Mouse (Mus musculus) heart, embryonic 11.5 days (tissue): ENCODE results near the gene Kmt2c. TPM values are rescaled to one million over a fixed set of nuclear protein-coding genes. Genes with fewer than 3 reads are reported as not detected.
A peak's percentile ranks its signal among the peaks of the same experiment; 100 is the strongest.
"Not testable (repeated sequence)": the region's sequence is repeated elsewhere in the genome, so short reads cannot be mapped to it uniquely, and the experiment has no call there.

Source experiments
- ATAC-seq: fragments of 200-750 bp; cut with Nextera tagmentation; replicated peaks from 2 replicates; pipeline ENCODE4 v1.8.0; 2017; ENCODE audit warnings: moderate library complexity; ENCODE audit not compliant: insufficient number of reproducible peaks, low FRiP score, low TSS enrichment
- H3K27ac ChIP-seq: fragments of 300-500 bp; sonication (generic); 2 replicates; pipeline ENCODE4 v1.5.1; 2014; ENCODE audit warnings: mild to moderate bottlenecking, low read depth, low read length
- H3K27me3 ChIP-seq: fragments of 300-500 bp; sonication (generic); 2 replicates; pipeline ENCODE4 v1.6.1; 2014; ENCODE audit warnings: mild to moderate bottlenecking, low read length, mixed read lengths; ENCODE audit not compliant: control insufficient read depth, insufficient read depth
- H3K36me3 ChIP-seq: fragments of 300-500 bp; sonication (generic); 2 replicates; pipeline ENCODE4 v1.6.1; 2014; ENCODE audit warnings: mild to moderate bottlenecking, low read length, moderate library complexity, mixed read lengths; ENCODE audit not compliant: control insufficient read depth, insufficient read depth
- H3K4me1 ChIP-seq: fragments of 300-500 bp; sonication (generic); 2 replicates; pipeline ENCODE4 v1.6.1; 2014; ENCODE audit warnings: low read length; ENCODE audit not compliant: control insufficient read depth, insufficient read depth
- H3K4me2 ChIP-seq: fragments of 300-500 bp; sonication (generic); 2 replicates; pipeline ENCODE4 v1.6.1; 2014; ENCODE audit warnings: mild to moderate bottlenecking, moderate library complexity
- H3K4me3 ChIP-seq: fragments of 300-500 bp; sonication (generic); 2 replicates; pipeline ENCODE4 v1.5.1; 2014; ENCODE audit warnings: low read depth, low read length
- H3K9ac ChIP-seq: fragments of 300-500 bp; sonication (generic); 2 replicates; pipeline ENCODE4 v1.6.1; 2014; ENCODE audit warnings: mild to moderate bottlenecking, low read depth, low read length, moderate library complexity
- H3K9me3 ChIP-seq: fragments of 300-500 bp; sonication (generic); replicated peaks from 2 replicates; pipeline ENCODE4 v1.6.1; 2016; ENCODE audit warnings: low read length; ENCODE audit not compliant: control insufficient read depth
- WGBS: fragments of 180-500 bp; shearing (Covaris S2); extraction: QIAGEN DNeasy Blood & Tissue Kit; methylation state at CpG from one replicate; pipeline ENCODE4 v1.1.7; 2014; ENCODE audit not compliant: insufficient replicate concordance; 5-methylcytosine and 5-hydroxymethylcytosine counted together
- polyA plus RNA-seq: library from polyadenylated mRNA; unstranded; fragments of >200 nt; fragmentation: Nextera tagmentation; extraction: Ambion mirVana; gene quantifications from 2 replicates; pipeline ENCODE4 v1.2.1, GENCODE M21; 2014

Gene Kmt2c
- polyA plus RNA-seq, 1 experiment from 2014 or later: 12.9 TPM

GRCm38 (mm10) chr5:25252825-25253544 lies 245.6 kb downstream of the Kmt2c start:
- H3K4me1 ChIP-seq: no peaks in the 10 kb centered on the region
- H3K4me2 ChIP-seq: no peak overlapping the region
- no peak overlapping the region for H3K4me3 ChIP-seq
- no peaks in the 10 kb centered on the region for H3K9me3 ChIP-seq
- peaks cover 18% of the 10 kb centered on the region for H3K36me3 ChIP-seq
- ATAC-seq: no peak
- WGBS: 87% methylated on average over 8 of the region's 8 CpGs
- H3K27me3 ChIP-seq: no peaks in the 10 kb centered on the region
- H3K27ac ChIP-seq: no peak overlapping the region
- H3K9ac ChIP-seq: no peak overlapping the region

GRCm38 (mm10) chr5:25252423-25252822 lies 246.2 kb downstream of the Kmt2c start:
- Histone ChIP-seq H3K36me3 (peaks cover 18% of the 10 kb centered on the region), H3K9me3 (no peaks in the 10 kb centered on the region), H3K27ac (no peak overlapping the region), H3K27me3 (no peaks in the 10 kb centered on the region), H3K4me1 (no peaks in the 10 kb centered on the region), H3K9ac (no peak overlapping the region), H3K4me2 (no peak overlapping the region), H3K4me3 (no peak overlapping the region)
- no peak for ATAC-seq
- 84% methylated on average over 2 of the region's 2 CpGs for WGBS

- no peaks in the 10 kb centered on the region for H3K4me1 ChIP-seq
- H3K27me3 ChIP-seq: no peaks in the 10 kb centered on the region
- H3K36me3 ChIP-seq: peaks cover 19% of the 10 kb centered on the region
- H3K4me2 ChIP-seq: no peak overlapping the region
- no peak overlapping the region for H3K27ac ChIP-seq
- no peak overlapping the region for H3K4me3 ChIP-seq
- WGBS: 73% methylated on average over 3 of the region's 3 CpGs
- H3K9ac ChIP-seq: no peak overlapping the region
- no peak for ATAC-seq
- H3K9me3 ChIP-seq: no peaks in the 10 kb centered on the region
Observed at GRCm38 (mm10) chr5:25247036-25247435, 251.5 kb downstream of the Kmt2c start.

GRCm38 (mm10) chr5:25246473-25246865 lies 252.1 kb downstream of the Kmt2c start:
- WGBS: 69% methylated on average over 1 of the region's 1 CpGs
- ATAC-seq: no peak

GRCm38 (mm10) chr5:25245806-25246472 lies 252.6 kb downstream of the Kmt2c start:
- H3K4me1 ChIP-seq: no peaks in the 10 kb centered on the region
- ATAC-seq: no peak

More at GRCm38 (mm10) chr5:25246473-25246865, 252.1 kb downstream of the Kmt2c start:
- Histone ChIP-seq H3K4me3 (no peak overlapping the region), H3K9me3 (no peaks in the 10 kb centered on the region), H3K27me3 (no peaks in the 10 kb centered on the region), H3K9ac (no peak overlapping the region), H3K4me2 (no peak overlapping the region), H3K36me3 (peaks cover 15% of the 10 kb centered on the region), H3K27ac (no peak overlapping the region), H3K4me1 (no peaks in the 10 kb centered on the region)

GRCm38 (mm10) chr5:25243101-25243500 lies 255.5 kb downstream of the Kmt2c start:
- no peaks in the 10 kb centered on the region for H3K4me1 ChIP-seq
- H3K9me3 ChIP-seq: no peaks in the 10 kb centered on the region
- no peak overlapping the region for H3K4me3 ChIP-seq
- ATAC-seq: no peak
- peaks cover 3% of the 10 kb centered on the region; the same call in 1 of the 2 replicates for H3K36me3 ChIP-seq
- H3K27ac ChIP-seq: no peak overlapping the region
- no peak overlapping the region for H3K4me2 ChIP-seq
- 89% methylated on average over 6 of the region's 6 CpGs for WGBS
- H3K27me3 ChIP-seq: no peaks in the 10 kb centered on the region
- H3K9ac ChIP-seq: no peak overlapping the region

More at GRCm38 (mm10) chr5:25245806-25246472, 252.6 kb downstream of the Kmt2c start:
- Histone ChIP-seq H3K36me3 (peaks cover 10% of the 10 kb centered on the region), H3K4me2 (no peak overlapping the region), H3K27ac (no peak overlapping the region), H3K27me3 (no peaks in the 10 kb centered on the region), H3K4me3 (no peak overlapping the region), H3K9me3 (no peaks in the 10 kb centered on the region), H3K9ac (no peak overlapping the region)
- WGBS: 83% methylated on average over 10 of the region's 10 CpGs

GRCm38 (mm10) chr5:25224377-25224776 lies 274.2 kb downstream of the Kmt2c start:
- H3K27ac ChIP-seq, H3K36me3 ChIP-seq, H3K4me2 ChIP-seq, H3K9ac ChIP-seq, H3K27me3 ChIP-seq, H3K4me1 ChIP-seq, ATAC-seq, H3K4me3 ChIP-seq, H3K9me3 ChIP-seq: not testable (repeated sequence)
- WGBS: 88% methylated on average over 1 of the region's 1 CpGs

GRCm38 (mm10) chr5:25222752-25223702 lies 275.6 kb downstream of the Kmt2c start, which contains the start of gene E130116L18Rik:
E130116L18Rik (minus strand) TSS chr5:25223153.
- ATAC-seq: peak; percentile 90
- H3K4me1 ChIP-seq: peaks cover 5% of the 10 kb centered on the region; the same call in 1 of the 2 replicates
- H3K9me3 ChIP-seq: no peaks in the 10 kb centered on the region
- H3K27me3 ChIP-seq: no peaks in the 10 kb centered on the region
- H3K4me3 ChIP-seq: peak within 1 kb of the TSS; percentile 73
- H3K9ac ChIP-seq: peak within 1 kb of the TSS; percentile 81
- H3K4me2 ChIP-seq: peak within 1 kb of the TSS; percentile 62
- peak within 1 kb of the TSS; percentile 54 for H3K27ac ChIP-seq
- 4% methylated on average over 72 of the region's 72 CpGs for WGBS
- H3K36me3 ChIP-seq: no peaks in the 10 kb centered on the region
